Mouse (Mus musculus) forebrain, postnatal 0 days (tissue): Measurements from ENCODE around the gene Gm29094. TPM values are rescaled to one million over a fixed set of nuclear protein-coding genes. Genes with fewer than 3 reads are reported as not detected.

Experiments
- ATAC-seq: fragments of 200-750 bp; cut with Nextera tagmentation; 2 replicates; pipeline ENCODE4 v1.8.0; 2017; ENCODE audit warnings: mild to moderate bottlenecking, moderate library complexity
- DNase-seq: peaks from one replicate; pipeline ENCODE4 v3.0.0-alpha.2; 2015
- H3K27ac ChIP-seq: fragments of 300-500 bp; sonication (generic); 2 replicates; pipeline ENCODE4 v1.5.1; 2014; ENCODE audit warnings: low read depth, mild to moderate bottlenecking, antibody characterized with exemption, low read length, moderate library complexity, mixed read lengths
- H3K27me3 ChIP-seq: fragments of 300-500 bp; sonication (generic); 2 replicates; pipeline ENCODE4 v1.6.1; 2014; ENCODE audit warnings: mild to moderate bottlenecking, low read length, mixed read lengths; ENCODE audit not compliant: insufficient read depth
- H3K36me3 ChIP-seq: fragments of 300-500 bp; sonication (generic); 2 replicates; pipeline ENCODE4 v1.6.1; 2014; ENCODE audit warnings: mild to moderate bottlenecking, moderate library complexity; ENCODE audit not compliant: insufficient read depth
- H3K4me1 ChIP-seq: fragments of 300-500 bp; sonication (generic); 2 replicates; pipeline ENCODE4 v1.6.1; 2014; ENCODE audit warnings: antibody characterized with exemption; ENCODE audit not compliant: insufficient read depth
- H3K4me2 ChIP-seq: fragments of 300-500 bp; sonication (generic); 2 replicates; pipeline ENCODE4 v1.6.1; 2014; ENCODE audit warnings: low read depth, mild to moderate bottlenecking, moderate library complexity
- H3K4me3 ChIP-seq: fragments of 300-500 bp; sonication (generic); 2 replicates; pipeline ENCODE4 v1.5.1; 2014; ENCODE audit warnings: low read depth, low read length, mixed read lengths
- H3K9ac ChIP-seq: fragments of 300-500 bp; sonication (generic); 2 replicates; pipeline ENCODE4 v1.6.1; 2014; ENCODE audit warnings: mild to moderate bottlenecking
- H3K9me3 ChIP-seq: fragments of 300-500 bp; sonication (generic); 2 replicates; pipeline ENCODE4 v1.6.1; 2016; ENCODE audit warnings: low read length
- CTCF ChIP-seq: sonication (generic); IDR thresholded peaks from 2 replicates; pipeline ENCODE4 v1.5.1; 2016; ENCODE audit warnings: antibody characterized with exemption, control low read depth, low read depth
- WGBS: fragments of 180-500 bp; shearing (Covaris S2); extraction: QIAGEN DNeasy Blood & Tissue Kit; methylation state at CpG from one replicate; pipeline ENCODE4 v1.1.7; 2014; 5-methylcytosine and 5-hydroxymethylcytosine counted together
- polyA plus RNA-seq: library from polyadenylated mRNA; unstranded; fragments of >200 nt; fragmentation: Nextera tagmentation; extraction: Ambion mirVana; gene quantifications from 2 replicates; pipeline ENCODE4 v1.2.1, GENCODE M21; 2015
- total RNA-seq: library from RNA; depleted of rRNA; stranded (reverse); fragments of >200 nt; gene quantifications from 2 replicates; pipeline ENCODE4 v1.2.3, GENCODE M21; 2014; rRNA removed

Gene Gm29094
- total and polyA plus RNA-seq, 2 experiments from 2014 or later: 0.68 TPM; not detected in 1

- ATAC-seq (no peak), DNase-seq (no peak)
- H3K4me1 ChIP-seq: no peaks in the 10 kb centered on the region
- TF ChIP-seq CTCF: no peak
- 96% methylated on average over 3 of the region's 3 CpGs for WGBS
- H3K27ac ChIP-seq: no peak overlapping the region
- H3K36me3 ChIP-seq: no peaks in the 10 kb centered on the region
- H3K9ac ChIP-seq: no peak overlapping the region
- H3K4me2 ChIP-seq: no peak overlapping the region
- no peak overlapping the region for H3K4me3 ChIP-seq
- H3K9me3 ChIP-seq: no peaks in the 10 kb centered on the region
- no peaks in the 10 kb centered on the region for H3K27me3 ChIP-seq
Measured at GRCm38 (mm10) chr9:89263968-89264367, 64.8 kb downstream of the Gm29094 start.

DNA sequence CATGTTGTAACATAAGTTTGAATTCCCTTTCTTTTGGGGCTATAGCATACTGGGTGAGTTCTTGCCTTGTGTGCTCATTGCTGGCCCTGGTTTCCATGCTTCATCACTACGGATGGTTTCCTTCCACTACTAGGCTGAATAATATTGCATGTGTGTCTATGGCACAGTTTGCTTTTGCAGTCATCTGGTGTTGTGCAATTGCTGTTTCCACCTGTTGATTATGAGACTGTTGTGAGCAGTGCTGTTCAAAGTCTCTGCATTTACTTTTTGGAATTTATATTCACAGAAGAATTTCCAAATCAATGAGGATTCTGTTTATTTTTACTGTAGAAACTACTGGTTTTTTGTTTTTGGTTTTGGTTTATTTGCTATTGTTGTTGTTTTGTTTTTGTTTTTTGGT is 65.4 kb downstream of the Gm29094 start:
- WGBS: 85% methylated on average over 1 of the region's 1 CpGs
- DNase-seq: no peak
- TF ChIP-seq CTCF: no peak
- no peak overlapping the region for H3K9ac ChIP-seq
- no peak overlapping the region for H3K27ac ChIP-seq
- no peak overlapping the region for H3K4me2 ChIP-seq
- no peak overlapping the region for H3K4me3 ChIP-seq
- H3K27me3 ChIP-seq: no peaks in the 10 kb centered on the region
- no peaks in the 10 kb centered on the region for H3K9me3 ChIP-seq
- no peaks in the 10 kb centered on the region for H3K36me3 ChIP-seq
- no peaks in the 10 kb centered on the region for H3K4me1 ChIP-seq
- no peak for ATAC-seq

Other genes starting within 250 kb of the Gm29094 start
- gene Bcl2a1a, start 242.5 kb upstream of the Gm29094 start, total RNA-seq: not detected in 2 replicates
- gene Bcl2a1a, start 242.5 kb upstream of the Gm29094 start, polyA plus RNA-seq: not detected in 2 replicates
- not detected in 2 replicates for gene Trim43b, start 106.5 kb upstream of the Gm29094 start, total RNA-seq
- gene Trim43b, start 106.5 kb upstream of the Gm29094 start, polyA plus RNA-seq: not detected in 2 replicates
- gene Bcl2a1b, start 170 bp upstream of the Gm29094 start, total RNA-seq: 2.8 and 5.2 TPM in 2 replicates
- gene Bcl2a1b, start 170 bp upstream of the Gm29094 start, polyA plus RNA-seq: 2.8 TPM in 2 replicates
- gene Mthfs, start 11.3 kb downstream of the Gm29094 start, total RNA-seq: 3.2 and 5.7 TPM in 2 replicates
- gene Mthfs, start 11.3 kb downstream of the Gm29094 start, polyA plus RNA-seq: 15.1 and 17.8 TPM in 2 replicates